Mouse (Mus musculus) monocyte, adult 59 days (primary cell): ENCODE measurements around the gene Doc2g. TPM values are rescaled to one million over a fixed set of nuclear protein-coding genes. Genes with fewer than 3 reads are reported as not detected.

Experiments used
- total RNA-seq, 2 experiments: library from RNA; stranded (reverse); gene quantifications; one replicate each; pipeline ENCODE4 v1.2.4; 2023

Doc2g gene
- total RNA-seq = 1 to 10 TPM; 2.5 to 4.8 TPM

GRCm38 (mm10) chr19:4003112-4003511 lies at the start of gene Doc2g:
TSS of gene Doc2g (plus strand) at chr19:4003313.

GRCm38 (mm10) chr19:3958470-3958869 lies 44.6 kb upstream of the Doc2g start, which contains the start of gene Aldh3b3:
TSS of gene Aldh3b3 (plus strand) at chr19:3958645.

GRCm38 (mm10) chr19:3972229-3972628 lies 30.9 kb upstream of the Doc2g start, which contains the start of gene Aldh3b2:
TSS of gene Aldh3b2 (plus strand) at chr19:3972328.

GRCm38 (mm10) chr19:3986334-3986733 lies 16.8 kb upstream of the Doc2g start, which contains the start of gene Acy3:
TSS of gene Acy3 (plus strand) at chr19:3986570.

GRCm38 (mm10) chr19:3992416-3992815 lies 10.7 kb upstream of the Doc2g start, which contains the start of gene Tbx10:
TSS of gene Tbx10 (plus strand) at chr19:3992752.

GRCm38 (mm10) chr19:4000119-4000900 lies 2.8 kb upstream of the Doc2g start, which contains the start of the genes Nudt8 and Gm49405:
TSS of gene Nudt8 (plus strand) at chr19:4000580.
TSS of gene Gm49405 (plus strand) at chr19:4000626.

GRCm38 (mm10) chr19:4012432-4013022 lies 9.4 kb downstream of the Doc2g start, which contains the start of gene Ndufv1:
TSS of gene Ndufv1 (minus strand) at chr19:4012806.

GRCm38 (mm10) chr19:4037788-4038232 lies 34.7 kb downstream of the Doc2g start, which contains the start of gene Gstp1:
TSS of gene Gstp1 (minus strand) at chr19:4037985.

GRCm38 (mm10) chr19:4045966-4046865 lies 43.1 kb downstream of the Doc2g start, which contains the start of gene Gstp2:
TSS of gene Gstp2 (minus strand) at chr19:4046023.

Other genes starting within 250 kb of the Doc2g start
- 10 to 100 TPM; 80.3 to 96.8 TPM for gene Kmt5b, start 235.9 kb upstream of the Doc2g start, total RNA-seq
- 10 to 100 TPM; 72.2 to 84.5 TPM for gene Chka, start 151.5 kb upstream of the Doc2g start, total RNA-seq
- 100 to 1,000 TPM; 482 to 489 TPM for gene Tcirg1, start 96.2 kb upstream of the Doc2g start, total RNA-seq
- 10 to 100 TPM; 86.9 to 96.9 TPM for gene Ndufs8, start 90.5 kb upstream of the Doc2g start, total RNA-seq
- 10 to 100 TPM; 87.1 to 88.5 TPM for gene Aldh3b1, start 73.5 kb upstream of the Doc2g start, total RNA-seq
- 100 to 1,000 TPM; 733 to 761 TPM for gene Unc93b1, start 68.1 kb upstream of the Doc2g start, total RNA-seq
- under 1 TPM; 0.33 to 0.52 TPM for gene Aldh3b3, start 44.7 kb upstream of the Doc2g start, total RNA-seq
- gene Aldh3b2, start 31.0 kb upstream of the Doc2g start, total RNA-seq = 1 to 10 TPM; 4.2 to 6.3 TPM
- gene Acy3, start 16.7 kb upstream of the Doc2g start, total RNA-seq = not detected
- gene Tbx10, start 10.6 kb upstream of the Doc2g start, total RNA-seq = not detected
- gene Nudt8, start 2.7 kb upstream of the Doc2g start, total RNA-seq = 10 to 100 TPM in 1 of 2 experiments, 1 to 10 TPM in 1; 8.0 to 14.1 TPM
- gene Gm49405, start 2.7 kb upstream of the Doc2g start, total RNA-seq = 1 to 10 TPM; 1.5 to 1.6 TPM
- gene Ndufv1, start 9.5 kb downstream of the Doc2g start, total RNA-seq = 10 to 100 TPM; 58.0 to 65.5 TPM
- 100 to 1,000 TPM; 150 to 173 TPM for gene Gstp1, start 34.7 kb downstream of the Doc2g start, total RNA-seq
- 10 to 100 TPM; 15.3 to 58.8 TPM for gene Gstp2, start 42.7 kb downstream of the Doc2g start, total RNA-seq
- gene Gstp3, start 56.3 kb downstream of the Doc2g start, total RNA-seq = 1 to 10 TPM; 6.8 to 7.6 TPM
- not detected for gene Cabp2, start 78.3 kb downstream of the Doc2g start, total RNA-seq
- 100 to 1,000 TPM; 250 to 306 TPM for gene Cdk2ap2, start 93.9 kb downstream of the Doc2g start, total RNA-seq
- 100 to 1,000 TPM; 399 to 422 TPM for gene Pitpnm1, start 96.7 kb downstream of the Doc2g start, total RNA-seq
- 100 to 1,000 TPM; 105 to 131 TPM for gene Aip, start 122.5 kb downstream of the Doc2g start, total RNA-seq
- under 1 TPM; 0.31 to 0.43 TPM for gene Gpr152, start 136.5 kb downstream of the Doc2g start, total RNA-seq
- 10 to 100 TPM in 1 of 2 experiments, 1 to 10 TPM in 1; 5.6 to 10.1 TPM for gene Cabp4, start 140.7 kb downstream of the Doc2g start, total RNA-seq
- 100 to 1,000 TPM; 435 to 477 TPM for gene Coro1b, start 145.3 kb downstream of the Doc2g start, total RNA-seq
- 10 to 100 TPM; 13.1 to 17.2 TPM for gene Ptprcap, start 150.3 kb downstream of the Doc2g start, total RNA-seq
- gene Rps6kb2, start 160.0 kb downstream of the Doc2g start, total RNA-seq = 10 to 100 TPM; 41.7 to 47.8 TPM
- 1 to 10 TPM; 5.7 to 6.3 TPM for gene Carns1, start 172.2 kb downstream of the Doc2g start, total RNA-seq
- gene Tbc1d10c, start 188.0 kb downstream of the Doc2g start, total RNA-seq = 10 to 100 TPM; 29.8 to 31.7 TPM
- gene Ppp1ca, start 188.8 kb downstream of the Doc2g start, total RNA-seq = 100 to 1,000 TPM; 360 to 389 TPM
- 10 to 100 TPM; 32.7 to 35.4 TPM for gene Rad9a, start 198.3 kb downstream of the Doc2g start, total RNA-seq
- gene Clcf1, start 210.9 kb downstream of the Doc2g start, total RNA-seq = 10 to 100 TPM; 29.0 to 34.8 TPM
- gene AC109138.7, start 211.0 kb downstream of the Doc2g start, total RNA-seq = not detected
- gene Pold4, start 228.6 kb downstream of the Doc2g start, total RNA-seq = 100 to 1,000 TPM; 108 to 115 TPM